Mouse (Mus musculus) megakaryocyte progenitor cell, adult 5-6 weeks (primary cell): ENCODE measurements around the gene Klhl28. TPM values are rescaled to one million over a fixed set of nuclear protein-coding genes. Genes with fewer than 3 reads are reported as not detected.

Experiments used
- total RNA-seq, 2 experiments: library from RNA; stranded (forward) in 1 of 2; stranded (reverse) in 1 of 2; fragments of 157-497, 149-512 nt in 1 of 2; fragments of 200-1000 nt in 1 of 2; gene quantifications; 2 replicates each; pipeline versions ENCODE4 v1.2.3 to v1.2.4; 2015 to 2017

Gene Klhl28
- total RNA-seq, 2 experiments from 2014 or later, result 9.2 to 11.8 TPM

Other genes starting within 250 kb of the Klhl28 start
- 0.86 and 1.6 TPM in 2 replicates for gene Gm527, start 47.6 kb downstream of the Klhl28 start, total RNA-seq (2015)
- 0.42 and 1.3 TPM in 2 replicates for gene Gm527, start 47.6 kb downstream of the Klhl28 start, total RNA-seq (2017)
- 38.5 and 41.0 TPM in 2 replicates for gene Togaram1, start 270 bp upstream of the Klhl28 start, total RNA-seq (2015)
- 39.9 and 48.6 TPM in 2 replicates for gene Togaram1, start 270 bp upstream of the Klhl28 start, total RNA-seq (2017)
- 53.4 and 70.1 TPM in 2 replicates for gene Prpf39, start 70.8 kb upstream of the Klhl28 start, total RNA-seq (2015)
- gene Prpf39, start 70.8 kb upstream of the Klhl28 start, total RNA-seq (2017), result 55.6 and 102 TPM in 2 replicates
- 260 and 261 TPM in 2 replicates for gene Fkbp3, start 108.5 kb upstream of the Klhl28 start, total RNA-seq (2015)
- 259 and 284 TPM in 2 replicates for gene Fkbp3, start 108.5 kb upstream of the Klhl28 start, total RNA-seq (2017)
- gene Fancm, start 110.1 kb upstream of the Klhl28 start, total RNA-seq (2015), result 19.7 and 21.3 TPM in 2 replicates
- gene Fancm, start 110.1 kb upstream of the Klhl28 start, total RNA-seq (2017), result 17.4 and 18.4 TPM in 2 replicates
- gene Mis18bp1, start 207.1 kb upstream of the Klhl28 start, total RNA-seq (2015), result 79.5 and 86.2 TPM in 2 replicates
- gene Mis18bp1, start 207.1 kb upstream of the Klhl28 start, total RNA-seq (2017), result 50.8 and 86.7 TPM in 2 replicates